Mouse (Mus musculus) CH12F3 (cell line): Measurements from ENCODE around the gene Tgm4.

Experiments used
- in situ Hi-C: fragments of 300-500 bp; cut with MboI; formaldehyde crosslinking; loops from 2 replicates; pipeline ENCODE4 v1.14.3; 2020; ENCODE audit warnings: low sequenced_read_pairs

Gene Tgm4

DNA sequence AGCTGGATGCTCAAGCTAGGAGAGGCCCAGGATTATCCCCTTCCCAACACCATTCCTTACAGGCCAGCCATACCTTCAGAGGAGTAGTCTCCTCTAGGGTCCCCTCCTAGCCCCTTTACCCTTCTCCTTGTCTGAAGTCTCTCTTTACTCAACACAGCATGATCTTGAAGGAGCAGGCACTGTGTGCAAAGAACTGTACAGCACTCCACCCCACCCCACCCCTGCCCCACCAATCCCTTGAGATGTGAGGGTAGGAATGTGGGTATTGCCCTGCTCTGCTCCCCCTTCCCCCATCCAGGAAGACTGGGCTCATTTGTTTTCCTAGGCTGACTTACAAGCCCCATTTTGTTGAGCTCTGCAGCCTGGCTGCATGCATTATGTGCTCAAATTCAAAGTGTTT is 69.8 kb downstream of the Tgm4 start:
- in situ Hi-C loops, result no loop called here

DNA sequence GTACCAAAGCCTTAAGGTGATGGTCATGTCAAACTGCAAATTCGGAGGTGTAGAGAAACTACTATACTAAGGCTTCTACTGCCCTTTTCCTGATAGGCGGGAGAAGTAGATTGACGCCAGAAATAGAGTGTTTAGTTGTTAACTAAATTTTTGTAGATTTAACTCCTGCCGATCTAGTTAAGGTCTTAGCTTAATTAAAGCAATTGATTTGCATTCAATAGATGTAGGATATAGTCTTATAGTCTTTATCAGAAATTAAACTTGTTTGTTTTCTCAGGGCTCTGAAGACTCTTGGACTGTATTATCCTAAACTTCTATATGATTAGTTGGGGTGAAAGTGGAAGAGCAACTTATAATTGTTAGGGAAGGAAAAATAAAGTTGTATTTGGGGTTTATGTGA is 72.7 kb downstream of the Tgm4 start:
- in situ Hi-C loops, result no loop called here

DNA sequence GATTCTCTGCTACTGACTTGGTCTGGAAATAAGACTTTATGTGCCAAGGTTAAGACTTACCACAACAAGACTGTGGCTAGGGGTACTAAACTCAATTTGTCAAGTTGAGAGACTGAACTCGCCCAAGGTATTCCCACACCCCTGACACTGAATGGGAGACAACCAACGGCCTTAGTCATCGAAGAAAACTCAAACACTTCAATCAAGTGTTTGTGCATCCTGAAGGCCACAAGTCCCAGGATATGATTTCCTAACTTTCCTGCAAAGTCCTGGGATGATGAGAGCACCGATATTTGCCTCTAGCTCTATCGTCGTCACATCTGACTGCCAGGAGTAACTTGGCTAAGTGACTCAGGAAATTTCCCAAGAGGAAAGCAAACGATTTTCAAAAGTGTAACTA is 74.7 kb downstream of the Tgm4 start:
- in situ Hi-C loops, result no loop called here

DNA sequence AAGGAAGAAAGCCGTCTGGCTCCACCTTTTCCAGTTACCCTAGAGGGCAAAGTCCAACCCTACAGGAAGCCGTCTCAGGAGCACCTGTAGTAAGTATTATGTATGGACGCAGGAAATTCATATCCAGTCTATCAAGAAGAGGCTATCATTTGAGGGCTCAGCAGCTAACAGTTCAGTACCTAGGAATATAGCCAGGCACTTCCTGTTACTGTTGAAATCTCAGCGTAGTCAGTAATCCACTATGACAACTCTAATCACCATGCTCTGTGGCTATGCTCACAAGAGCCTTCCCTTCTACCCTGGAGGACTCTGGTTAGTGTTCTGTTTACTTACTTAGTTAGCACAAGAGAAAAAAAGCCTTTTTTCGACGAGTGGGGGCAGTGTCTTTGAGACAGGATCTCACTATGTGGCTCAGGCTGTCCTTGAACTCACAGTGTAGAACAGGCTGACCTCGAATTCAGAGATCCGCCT is 77.3 kb downstream of the Tgm4 start:
- in situ Hi-C loops, result no loop called here

DNA sequence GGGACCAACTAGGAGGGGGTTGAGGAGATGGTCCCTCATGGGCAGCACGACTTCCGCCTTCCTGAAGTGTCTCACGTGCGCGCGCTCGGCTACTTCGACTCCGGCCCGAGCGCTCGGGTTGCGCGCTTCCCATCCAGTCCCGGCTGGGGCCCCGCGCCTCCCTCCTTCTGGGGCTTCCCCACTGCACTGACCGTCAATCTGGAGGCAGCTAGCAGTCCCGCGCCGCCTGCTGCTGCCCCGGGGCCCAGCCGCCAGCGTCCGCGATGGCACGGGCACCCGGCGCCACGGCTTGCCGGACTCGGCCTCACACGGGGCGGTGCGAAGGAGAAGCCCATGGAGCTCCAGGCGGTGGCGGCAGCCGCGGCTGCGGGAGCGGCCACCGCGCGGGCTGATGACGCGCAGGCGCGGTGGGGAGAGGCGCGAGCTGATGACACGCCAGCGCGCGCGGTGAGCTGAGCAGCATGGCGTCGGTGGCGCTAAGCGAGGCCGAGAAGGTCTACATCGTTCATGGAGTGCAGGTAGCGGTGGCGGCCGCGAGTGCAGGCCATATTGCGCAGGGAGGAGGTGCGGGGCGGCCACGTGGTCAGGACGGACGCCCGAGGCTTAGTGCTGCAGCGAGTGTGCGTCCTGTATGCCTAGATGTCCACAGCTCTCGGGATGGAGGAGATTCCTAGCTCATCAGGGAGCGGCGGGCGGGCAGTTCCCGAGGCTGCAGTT is 78.4 kb downstream of the Tgm4 start, which contains the start of the genes Zdhhc3 and Exosc7:
Gene Zdhhc3 (minus strand): TSS at position 401 of the 717 bp plus-strand sequence.
Gene Exosc7 (plus strand): TSS at position 411 of the 717 bp plus-strand sequence.
- in situ Hi-C loops, result no loop called here

DNA sequence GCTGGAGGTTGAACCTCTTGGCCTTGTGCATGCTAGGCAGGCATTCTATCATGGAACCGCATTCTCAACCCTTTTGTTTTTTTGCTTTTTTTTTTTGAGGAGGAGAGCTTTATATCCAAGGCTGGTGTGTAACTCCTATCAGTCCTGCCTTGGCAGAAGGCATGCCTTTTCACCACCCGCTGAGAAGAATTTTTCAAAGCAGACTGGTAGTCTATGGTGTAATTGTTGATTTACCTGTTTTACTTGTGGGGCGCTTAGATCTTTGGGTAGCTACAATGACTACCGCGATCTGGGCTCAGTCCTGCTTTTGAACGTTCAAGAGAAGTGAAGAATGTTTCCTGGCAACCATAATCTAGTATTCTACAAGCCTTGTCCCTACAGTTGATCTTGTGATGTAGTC is 79.4 kb downstream of the Tgm4 start:
- in situ Hi-C loops, result no loop called here

DNA sequence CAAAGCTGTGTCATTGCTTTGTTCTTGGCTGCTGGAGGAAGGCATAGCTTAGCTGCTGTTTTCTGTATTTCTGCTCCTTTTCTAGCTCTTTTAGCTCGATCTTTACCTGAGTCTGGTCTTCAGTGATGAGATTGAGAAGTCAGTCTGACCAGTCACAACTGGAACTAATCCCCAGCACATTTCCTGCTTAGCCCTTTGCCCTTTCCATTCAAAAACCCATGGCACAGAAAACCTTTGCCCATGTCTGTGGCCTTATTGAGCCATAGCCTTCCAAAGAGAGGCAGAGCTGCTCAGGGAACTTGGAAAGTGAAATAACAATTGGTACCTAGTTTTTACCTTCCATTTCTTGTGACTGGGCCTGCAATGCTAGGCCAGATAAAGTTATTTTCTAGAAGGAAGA is 81.0 kb downstream of the Tgm4 start:
- in situ Hi-C loops, result no loop called here
